Mouse (Mus musculus): ENCODE results near the gene Tagln2.
A peak's percentile ranks its signal among the peaks of the same experiment; 100 is the strongest.

- TF ChIP-seq CTCF (IDR thresholded peaks at IDR 0.05; ENCODE audit: control insufficient read depth, insufficient read depth, insufficient read length) (peak; percentile 94), MAX (IDR thresholded peaks at IDR 0.05) (no peak), MYOG (IDR thresholded peaks at IDR 0.05; ENCODE audit: control insufficient read depth, extremely low read depth, insufficient read length) (no peak), MYOD1 (IDR thresholded peaks at IDR 0.05; ENCODE audit: control insufficient read depth, insufficient read length, low read depth) (no peak), USF1 (IDR thresholded peaks at IDR 0.05; ENCODE audit: low read depth) (no peak), FOSL1 (IDR thresholded peaks at IDR 0.05; ENCODE audit: insufficient read depth, low read length, poor library complexity, severe bottlenecking) (no peak)
Observed at GRCm38 (mm10) chr1:172528701-172529100, 28.9 kb downstream of the Tagln2 start.
